Mouse (Mus musculus): ENCODE data around the gene Rrp1b.

DNA sequence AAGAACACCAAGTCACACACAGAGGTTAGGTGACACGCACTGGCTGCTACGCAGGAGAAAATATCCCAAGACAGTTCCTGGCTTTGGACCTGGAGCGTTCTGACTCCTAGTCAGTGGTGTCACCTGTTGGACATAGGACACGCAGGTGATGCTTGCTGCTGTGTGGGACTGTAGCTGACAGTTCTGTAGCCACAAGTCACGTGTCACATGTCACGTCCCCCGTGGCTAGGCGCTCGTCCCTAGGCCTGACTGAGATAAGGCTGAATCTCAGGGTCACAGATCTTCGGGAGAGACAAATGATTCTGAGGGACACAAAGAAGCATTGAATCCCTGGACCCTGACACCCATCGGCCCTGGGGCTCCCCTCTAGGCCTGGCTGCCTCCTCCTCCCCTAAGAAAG is 32.5 kb downstream of the Rrp1b start:
- no peak for TF ChIP-seq EP300 (IDR thresholded peaks at IDR 0.05; ENCODE audit: low read depth)
- no peak for TF ChIP-seq CTCF (IDR thresholded peaks at IDR 0.05; ENCODE audit: low read depth)

Data from heart, postnatal 0 days (tissue).